Mouse (Mus musculus) spleen, adult 2 months (tissue): ENCODE measurements at regions not wholly inside any gene's neighbourhood (a gene's known extent, or its start where the extent isn't known, plus 50 kb on each side); places are given as distances from the start of the nearest gene placed in this dataset.

Experiments used
- DNase-seq, 2 experiments: peaks; one replicate each; pipeline versions ENCODE4 v3.0.0 to v3.0.0-alpha.2; 2012 to 2021; ENCODE audit warnings: low spot score in 2 of 2, low read depth in 1 of 2
- H3K27ac ChIP-seq: fragments of 200-500 bp; 2 replicates; pipeline ENCODE4 v1.5.1; 2012; ENCODE audit warnings: low read length, inconsistent platforms; ENCODE audit not compliant: insufficient read depth
- H3K27me3 ChIP-seq: fragments of 200-500 bp; 2 replicates; pipeline ENCODE4 v1.6.1; 2012; ENCODE audit warnings: mild to moderate bottlenecking, moderate library complexity, low read length, inconsistent platforms; ENCODE audit not compliant: control insufficient read depth, insufficient read depth
- H3K36me3 ChIP-seq: fragments of 200-500 bp; 2 replicates; pipeline ENCODE4 v1.6.1; 2012; ENCODE audit warnings: mild to moderate bottlenecking, low read length, inconsistent platforms; ENCODE audit not compliant: control insufficient read depth, insufficient read depth
- H3K4me1 ChIP-seq: fragments of 200-500 bp; 2 replicates; pipeline ENCODE4 v1.6.1; 2011; ENCODE audit warnings: inconsistent platforms; ENCODE audit not compliant: control insufficient read depth, insufficient read depth, insufficient read length
- H3K4me3 ChIP-seq: fragments of 200-500 bp; 2 replicates; pipeline ENCODE4 v1.5.1; 2011; ENCODE audit warnings: mild to moderate bottlenecking, inconsistent platforms; ENCODE audit not compliant: insufficient read depth, insufficient read length; ENCODE audit errors: extremely low read depth
- CTCF ChIP-seq: fragments of 200-500 bp; IDR thresholded peaks from 2 replicates; pipeline ENCODE4 v1.5.1; 2011; ENCODE audit warnings: mild to moderate bottlenecking, inconsistent platforms; ENCODE audit not compliant: insufficient read depth, insufficient read length, insufficient replicate concordance; ENCODE audit errors: extremely low read depth
- POLR2A ChIP-seq: fragments of 200-500 bp; IDR thresholded peaks from 2 replicates; pipeline ENCODE4 v1.6.1; 2011; ENCODE audit warnings: low read depth, low read length, inconsistent platforms
- WGBS: fragments of 180-500 bp; shearing (Covaris S2); methylation state at CpG from one replicate; pipeline ENCODE4 v1.1.7; 2018; 5-methylcytosine and 5-hydroxymethylcytosine counted together

DNA sequence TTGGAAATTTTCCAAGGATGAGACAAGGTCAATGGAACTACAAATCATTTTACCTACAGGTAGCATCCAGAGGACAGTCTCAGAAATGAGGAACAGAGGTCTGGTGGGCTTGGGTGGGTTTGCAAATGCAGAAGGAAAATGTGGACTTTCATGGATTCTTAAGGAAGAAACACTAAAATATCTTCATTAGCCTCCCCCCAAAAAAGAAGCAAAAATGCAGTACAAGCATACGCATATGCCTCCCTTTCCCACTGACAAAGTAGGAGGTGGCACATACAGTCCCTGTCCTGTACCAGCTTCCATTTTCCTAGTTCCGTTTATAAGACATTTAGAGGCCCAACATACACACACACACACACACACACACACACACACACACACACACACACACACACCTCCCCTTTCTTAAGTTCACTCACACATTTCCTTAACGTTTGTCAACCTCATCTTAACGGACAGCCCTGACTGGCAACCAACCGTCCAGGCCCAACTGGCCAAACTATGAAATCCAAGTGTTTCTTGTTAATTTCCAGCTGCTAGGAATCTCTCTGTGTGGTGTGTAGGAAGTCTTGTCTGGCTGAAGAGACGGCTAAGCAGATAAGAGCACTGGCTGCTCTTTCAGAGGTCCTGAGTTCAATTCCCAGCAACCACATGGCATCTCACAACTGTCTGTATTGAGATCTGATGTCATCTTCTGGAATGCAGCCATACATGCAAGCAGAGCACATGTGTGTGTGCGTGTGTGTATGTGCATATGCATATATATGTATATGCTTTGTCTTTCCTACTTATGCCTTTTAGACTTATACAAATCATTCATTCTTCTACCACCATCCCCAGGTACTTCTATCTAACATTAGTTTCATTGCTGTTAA, 206.6 kb upstream of the Hnrnpa3 start:
- no peak for TF ChIP-seq POLR2A
- no peak for TF ChIP-seq CTCF
- 83% methylated on average over 7 of the region's 7 CpGs for WGBS
- H3K4me1 ChIP-seq, result no peaks in the 10 kb centered on the region; the same call in 1 of the 2 replicates
- no peaks in the 10 kb centered on the region for H3K27me3 ChIP-seq
- H3K36me3 ChIP-seq, result no peaks in the 10 kb centered on the region
- H3K27ac ChIP-seq, result no peak overlapping the region
- DNase-seq, result no peak
- H3K4me3 ChIP-seq, result no peak overlapping the region

DNA sequence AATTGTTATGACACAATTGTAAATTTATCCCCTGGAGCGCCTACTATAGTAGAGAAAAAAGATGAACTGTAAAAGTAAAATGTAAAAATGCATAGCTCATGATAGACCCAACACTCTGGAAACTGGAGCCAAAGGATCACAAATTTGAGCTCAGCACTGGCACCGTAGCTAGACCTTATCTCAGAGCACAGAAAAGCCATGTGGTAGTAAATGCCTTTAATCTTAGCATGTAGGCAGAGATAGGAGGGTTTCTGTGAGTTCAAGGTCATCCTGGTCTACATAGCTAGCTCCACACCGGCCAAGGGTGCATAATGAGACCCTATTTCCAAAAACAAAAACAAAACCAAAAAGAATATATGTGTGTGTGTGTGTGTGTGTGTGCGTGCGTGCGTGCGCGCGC, 203.6 kb upstream of the Hnrnpa3 start:
- H3K4me3 ChIP-seq, result no peak overlapping the region
- no peaks in the 10 kb centered on the region for H3K36me3 ChIP-seq
- no peak for TF ChIP-seq CTCF
- TF ChIP-seq POLR2A, result no peak
- no peaks in the 10 kb centered on the region; the same call in 1 of the 2 replicates for H3K4me1 ChIP-seq
- H3K27ac ChIP-seq, result no peak overlapping the region
- WGBS, result 92% methylated on average over 9 of the region's 9 CpGs
- H3K27me3 ChIP-seq, result no peaks in the 10 kb centered on the region
- DNase-seq, result no peak

DNA sequence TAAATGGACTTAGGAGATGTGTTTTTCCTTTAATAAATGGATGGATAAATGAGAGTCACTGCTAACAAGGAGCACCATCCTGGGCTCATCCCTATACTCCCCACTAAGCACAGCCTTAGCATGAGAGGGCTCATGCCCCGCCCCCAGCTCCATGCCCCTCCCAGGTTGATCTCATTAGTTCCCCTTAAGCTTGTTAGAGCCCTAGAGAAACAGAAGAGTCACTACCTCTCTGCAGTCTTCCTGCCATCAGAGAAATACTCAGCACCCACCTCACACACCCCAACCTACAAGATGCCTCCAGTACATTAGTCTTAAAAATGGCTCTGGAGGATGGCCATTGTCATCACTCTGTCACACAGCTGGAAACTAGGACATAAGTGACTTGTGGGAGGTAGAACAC, 202.8 kb upstream of the Hnrnpa3 start:
- DNase-seq, result no peak
- Histone ChIP-seq H3K36me3 (no peaks in the 10 kb centered on the region), H3K4me3 (no peak overlapping the region), H3K4me1 (no peaks in the 10 kb centered on the region; the same call in 1 of the 2 replicates), H3K27me3 (no peaks in the 10 kb centered on the region), H3K27ac (no peak overlapping the region)
- WGBS, result 92% methylated on average over 1 of the region's 1 CpGs
- TF ChIP-seq CTCF, result no peak
- TF ChIP-seq POLR2A, result no peak

DNA sequence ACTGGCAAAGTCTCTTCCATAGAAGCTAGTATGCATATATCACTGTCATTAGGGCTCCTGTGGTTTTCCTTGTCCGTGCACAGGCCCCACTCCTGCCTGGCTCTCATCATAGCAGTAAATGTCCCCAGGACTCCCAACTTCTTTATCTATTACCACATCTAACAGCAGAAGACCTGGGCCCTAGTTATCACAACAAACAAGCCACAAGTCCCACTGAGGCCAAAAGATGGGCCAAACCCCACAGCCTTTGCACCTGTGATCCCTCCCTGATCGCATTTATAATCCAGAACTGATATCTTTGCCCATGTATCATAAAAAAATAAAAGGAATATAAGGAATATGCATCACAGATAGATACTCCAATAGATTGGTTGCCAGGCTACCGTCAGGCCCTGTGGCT, 201.6 kb upstream of the Hnrnpa3 start:
- 85% methylated on average over 3 of the region's 3 CpGs for WGBS
- no peaks in the 10 kb centered on the region for H3K27me3 ChIP-seq
- no peaks in the 10 kb centered on the region; the same call in 1 of the 2 replicates for H3K4me1 ChIP-seq
- no peak for DNase-seq
- no peak overlapping the region for H3K4me3 ChIP-seq
- no peak overlapping the region for H3K27ac ChIP-seq
- no peak for TF ChIP-seq POLR2A
- TF ChIP-seq CTCF, result no peak
- H3K36me3 ChIP-seq, result no peaks in the 10 kb centered on the region

GRCm38 (mm10) chr2:75458898-75459297, 200.2 kb upstream of the Hnrnpa3 start:
- WGBS, result 78% methylated on average over 3 of the region's 3 CpGs
- H3K36me3 ChIP-seq, result no peaks in the 10 kb centered on the region
- H3K27ac ChIP-seq, result no peak overlapping the region
- no peaks in the 10 kb centered on the region; the same call in 1 of the 2 replicates for H3K4me1 ChIP-seq
- no peaks in the 10 kb centered on the region for H3K27me3 ChIP-seq
- no peak for DNase-seq
- TF ChIP-seq POLR2A (no peak), CTCF (no peak)
- no peak overlapping the region for H3K4me3 ChIP-seq

DNA sequence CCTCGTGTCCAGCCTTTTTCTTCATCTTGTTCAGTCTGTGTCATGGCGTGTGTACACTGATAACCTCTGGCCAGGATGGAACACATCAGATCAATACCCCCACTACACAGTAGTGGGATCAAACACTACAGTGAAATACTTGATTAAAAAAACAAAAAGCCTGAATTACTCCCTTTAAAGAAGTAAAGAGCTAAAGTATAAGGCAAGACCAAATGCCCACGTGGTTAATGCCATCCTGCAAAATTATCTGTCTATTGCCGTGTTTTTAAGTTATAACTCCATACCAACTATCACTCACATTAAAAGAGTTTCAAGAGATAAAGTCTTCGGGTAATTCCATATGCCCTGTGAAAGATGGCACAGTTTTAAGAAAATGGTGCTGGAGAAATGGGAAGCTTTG, 198.6 kb upstream of the Hnrnpa3 start:
- Histone ChIP-seq H3K27ac (no peak overlapping the region), H3K27me3 (no peaks in the 10 kb centered on the region), H3K4me1 (peaks cover 2% of the 10 kb centered on the region; the same call in 1 of the 2 replicates), H3K4me3 (no peak overlapping the region), H3K36me3 (no peaks in the 10 kb centered on the region)
- TF ChIP-seq POLR2A, result no peak
- TF ChIP-seq CTCF, result no peak
- no peak for DNase-seq
- 80% methylated on average over 5 of the region's 5 CpGs for WGBS

GRCm38 (mm10) chr2:75461019-75461418, 198.0 kb upstream of the Hnrnpa3 start:
- Histone ChIP-seq H3K27ac (no peak overlapping the region), H3K36me3 (no peaks in the 10 kb centered on the region), H3K27me3 (no peaks in the 10 kb centered on the region), H3K4me1 (peaks cover 2% of the 10 kb centered on the region; the same call in 1 of the 2 replicates), H3K4me3 (no peak overlapping the region)
- no peak for TF ChIP-seq CTCF
- TF ChIP-seq POLR2A, result no peak
- no peak for DNase-seq
- WGBS, result 77% methylated on average over 5 of the region's 5 CpGs
